Mouse (Mus musculus): ENCODE data around the gene A330070K13Rik.

The A330070K13Rik gene

DNA sequence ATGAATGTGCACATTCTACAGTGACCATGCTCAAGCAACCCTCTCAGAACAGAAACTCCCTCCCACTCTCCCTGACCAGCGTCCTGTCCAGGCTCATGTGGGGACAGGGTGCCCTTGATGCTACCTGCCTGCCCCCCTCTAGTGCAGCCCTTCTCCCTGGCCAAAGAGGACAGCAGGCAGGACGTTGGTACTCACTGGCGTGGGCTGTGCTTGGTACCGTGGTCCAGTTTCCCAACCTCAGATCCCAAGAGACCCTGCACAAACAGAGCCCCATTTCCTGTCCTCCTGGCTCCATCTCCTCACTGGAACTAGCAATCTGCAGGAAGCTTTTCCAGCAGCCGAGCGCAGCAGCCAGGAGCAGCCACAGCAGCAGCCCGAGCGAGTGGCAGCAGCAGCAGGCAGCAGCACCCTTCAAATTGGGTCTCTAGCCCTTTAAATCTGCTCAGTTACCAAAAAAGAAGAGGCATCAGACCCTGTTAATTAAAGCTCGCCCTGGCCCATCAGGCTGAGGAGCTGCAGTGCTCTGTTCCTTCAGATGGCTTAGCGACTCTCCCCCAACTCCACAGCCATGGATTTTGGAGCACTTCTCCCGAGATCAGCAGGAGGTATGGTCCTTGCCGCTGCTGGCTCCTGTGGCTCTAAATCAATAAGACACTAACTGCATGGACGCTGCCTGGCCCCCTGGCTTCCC is at the start of gene A330070K13Rik:
Gene A330070K13Rik (minus strand): TSS at position 410 of the 691 bp plus-strand sequence.
- peak; percentile 68 for DNase-seq

- DNase-seq, result no peak
Measured at GRCm38 (mm10) chr5:130411516-130411915, 27.1 kb upstream of the A330070K13Rik start.

DNA sequence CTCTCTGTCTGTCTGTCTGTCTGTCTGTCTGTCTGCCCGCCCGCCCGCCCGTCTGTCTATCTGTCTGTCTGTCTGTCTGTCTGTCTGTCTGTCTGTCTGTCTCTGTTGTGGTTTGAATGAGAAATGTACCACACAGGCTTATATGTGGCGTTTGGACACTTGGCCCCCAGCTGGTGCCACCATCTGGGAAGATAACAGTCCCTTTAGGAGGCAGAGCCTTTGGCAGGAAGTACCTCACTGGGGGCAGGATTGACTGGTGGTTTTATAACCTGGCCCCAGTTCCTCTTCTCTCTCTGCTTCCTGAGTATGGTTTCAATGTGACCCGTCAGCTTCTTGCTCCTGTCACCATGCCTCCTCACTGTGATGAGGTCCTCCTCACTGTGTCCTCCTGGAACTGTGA is 25.3 kb upstream of the A330070K13Rik start:
- DNase-seq, result peak; percentile 61

DNA sequence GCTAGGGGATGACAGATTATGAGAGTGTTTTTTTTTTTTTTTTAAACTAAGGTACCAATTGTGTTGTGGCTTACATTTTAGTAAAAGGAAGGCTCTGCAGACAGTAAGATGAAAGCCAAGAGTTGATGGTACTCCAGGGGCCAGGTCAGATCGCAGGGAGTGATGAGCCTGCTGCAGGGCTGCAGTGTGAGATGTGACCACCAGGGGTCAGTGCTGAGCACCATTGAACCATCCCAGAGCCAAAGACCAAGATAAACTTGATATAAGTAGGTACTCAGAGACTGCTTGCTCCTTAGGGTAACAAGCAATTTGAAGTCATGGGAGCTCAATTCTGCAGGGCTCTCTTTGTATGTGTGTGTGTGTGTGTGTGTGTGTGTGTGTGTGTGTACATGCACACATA is 20.8 kb upstream of the A330070K13Rik start:
- DNase-seq, result peak; percentile 69

- DNase-seq, result peak; percentile 98
Measured at GRCm38 (mm10) chr5:130400136-130400917, 15.9 kb upstream of the A330070K13Rik start.

DNA sequence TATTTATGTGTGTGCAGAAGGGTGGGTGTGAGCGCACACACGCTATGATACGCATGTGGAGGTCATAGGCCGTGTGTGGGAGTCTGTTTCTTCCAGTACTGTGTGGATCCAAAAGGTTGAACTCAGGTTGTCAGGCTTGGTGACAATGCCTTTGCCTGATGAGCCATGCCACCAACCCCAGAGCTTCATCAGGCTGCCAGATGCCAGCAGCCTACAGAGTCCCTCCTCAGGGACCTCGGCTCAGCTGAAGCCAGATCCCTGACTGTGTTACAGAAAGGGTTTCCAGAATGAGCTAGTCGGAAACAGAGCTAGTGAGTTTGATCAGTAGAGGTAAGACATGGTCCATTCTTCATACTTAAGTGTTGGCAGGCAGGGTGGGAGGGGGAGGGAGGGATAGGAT is 10.7 kb upstream of the A330070K13Rik start:
- no peak for DNase-seq

GRCm38 (mm10) chr5:130394386-130394785 is 10.0 kb upstream of the A330070K13Rik start:
- no peak for DNase-seq

- no peak for DNase-seq
Measured at GRCm38 (mm10) chr5:130393618-130394355, 9.4 kb upstream of the A330070K13Rik start.

- no peak for DNase-seq
Measured at GRCm38 (mm10) chr5:130386418-130386817, 2.0 kb upstream of the A330070K13Rik start.

DNA sequence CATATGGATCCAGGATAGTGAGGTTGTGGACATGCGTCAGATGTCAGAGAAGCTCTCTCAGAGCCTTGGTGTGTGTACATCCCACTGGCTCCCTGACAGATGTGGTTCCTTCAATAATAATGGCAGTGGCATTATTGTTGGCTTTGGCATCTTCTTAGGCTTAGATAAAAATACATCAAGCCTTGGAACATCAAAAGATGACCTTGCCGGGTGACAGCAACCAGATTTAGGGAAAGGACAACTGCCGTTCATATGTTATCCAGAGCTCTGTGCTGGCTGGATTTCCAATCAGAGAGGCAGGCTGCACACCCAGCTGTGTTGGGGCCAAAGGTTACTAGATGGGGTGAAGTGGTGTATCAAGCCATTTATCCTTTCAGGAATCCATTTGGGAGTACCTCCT is 9.0 kb downstream of the A330070K13Rik start:
- no peak for DNase-seq

- peak; percentile 94 for DNase-seq
Measured at GRCm38 (mm10) chr5:130369237-130369636, 15.2 kb downstream of the A330070K13Rik start, which contains the start of gene Caln1. Caln1 (plus strand) TSS chr5:130369455.

GRCm38 (mm10) chr5:130368236-130368635 is 16.2 kb downstream of the A330070K13Rik start:
- DNase-seq, result peak; percentile 90

DNA sequence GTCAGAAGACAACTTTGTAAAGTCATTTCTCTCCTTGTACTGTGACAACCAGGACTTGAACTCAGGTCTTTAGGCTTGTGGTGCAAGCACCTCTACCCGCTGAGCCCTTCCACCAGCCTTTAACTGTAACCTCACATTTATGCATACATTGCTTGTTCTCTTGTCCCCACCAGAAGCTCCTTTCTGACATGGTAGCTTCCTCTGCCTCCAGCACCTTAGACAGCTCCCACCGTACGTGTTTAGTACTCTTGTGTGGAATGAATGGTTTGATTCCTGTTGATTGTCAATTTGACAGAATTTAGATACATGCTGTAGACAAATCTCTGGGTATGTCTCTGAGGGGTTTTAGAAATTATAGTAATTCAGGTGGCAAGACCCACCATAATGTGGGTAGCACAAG is 20.7 kb downstream of the A330070K13Rik start:
- no peak for DNase-seq

DNA sequence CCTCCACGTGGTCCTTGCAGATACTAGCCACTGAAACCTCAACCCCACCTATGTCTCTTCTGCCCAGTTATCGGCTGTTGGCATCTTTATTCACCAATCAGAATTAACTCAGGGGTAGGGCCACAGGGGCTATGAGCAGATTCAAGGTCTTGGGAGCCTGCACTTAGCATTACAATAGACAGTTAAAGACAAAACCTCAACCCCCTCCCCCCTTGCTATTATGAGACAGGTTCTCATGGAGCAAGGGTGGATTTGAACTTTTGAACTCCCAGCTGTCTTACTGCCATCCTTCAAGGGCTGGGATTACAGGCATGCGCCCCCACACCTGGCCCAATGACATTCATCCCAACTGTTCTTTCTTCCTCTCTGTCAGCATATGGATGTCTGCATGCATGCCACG is 21.3 kb downstream of the A330070K13Rik start:
- no peak for DNase-seq

DNA sequence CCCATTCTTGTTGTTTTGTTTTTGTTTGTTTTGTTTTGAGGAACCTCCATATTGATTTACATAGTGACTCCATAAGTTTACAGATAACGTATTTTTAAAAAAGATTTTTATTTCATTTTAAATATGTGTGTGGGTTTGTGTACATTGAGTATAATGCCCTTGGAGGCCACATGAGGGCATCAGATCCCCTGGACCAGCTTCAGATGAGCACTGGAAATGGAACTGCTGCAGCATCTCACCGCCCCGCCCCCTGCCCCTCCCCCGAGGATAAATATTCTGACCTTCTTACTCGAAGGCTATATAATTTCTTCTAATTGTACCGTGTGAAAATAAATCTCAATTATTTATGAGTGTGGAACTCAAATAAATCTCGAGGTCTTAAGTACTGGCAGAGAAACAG is 29.2 kb downstream of the A330070K13Rik start:
- no peak for DNase-seq

- no peak for DNase-seq
Measured at GRCm38 (mm10) chr5:130345871-130346270, 38.6 kb downstream of the A330070K13Rik start.

DNA sequence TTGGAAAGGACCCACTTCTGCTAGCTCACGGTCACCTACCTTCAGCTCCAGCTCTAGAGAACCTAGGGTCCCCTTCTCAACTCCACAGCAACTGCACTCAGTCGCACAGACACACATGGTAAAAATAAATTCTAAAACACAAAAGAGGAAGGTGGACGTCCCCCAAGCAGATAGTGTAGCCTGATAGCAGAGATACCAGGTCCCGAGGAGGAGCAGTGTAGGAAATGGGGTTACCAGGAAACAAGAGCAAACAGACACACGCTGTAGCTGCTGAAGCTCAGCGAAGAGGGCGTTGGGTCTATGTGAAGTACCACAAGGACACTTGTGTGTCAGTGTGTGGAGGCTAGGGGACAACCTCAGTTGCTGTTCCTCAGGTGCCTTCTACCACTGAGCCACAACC is 39.4 kb downstream of the A330070K13Rik start:
- no peak for DNase-seq

- DNase-seq, result no peak
Measured at GRCm38 (mm10) chr5:130340656-130341055, 43.8 kb downstream of the A330070K13Rik start.

GRCm38 (mm10) chr5:130335462-130335861 is 49.0 kb downstream of the A330070K13Rik start:
- no peak for DNase-seq

- DNase-seq, result peak; percentile 46
Measured at GRCm38 (mm10) chr5:130333971-130334370, 50.5 kb downstream of the A330070K13Rik start.

GRCm38 (mm10) chr5:130333566-130333965 is 50.9 kb downstream of the A330070K13Rik start:
- DNase-seq, result peak; percentile 75

- DNase-seq, result no peak
Measured at GRCm38 (mm10) chr5:130331206-130331605, 53.2 kb downstream of the A330070K13Rik start.

DNA sequence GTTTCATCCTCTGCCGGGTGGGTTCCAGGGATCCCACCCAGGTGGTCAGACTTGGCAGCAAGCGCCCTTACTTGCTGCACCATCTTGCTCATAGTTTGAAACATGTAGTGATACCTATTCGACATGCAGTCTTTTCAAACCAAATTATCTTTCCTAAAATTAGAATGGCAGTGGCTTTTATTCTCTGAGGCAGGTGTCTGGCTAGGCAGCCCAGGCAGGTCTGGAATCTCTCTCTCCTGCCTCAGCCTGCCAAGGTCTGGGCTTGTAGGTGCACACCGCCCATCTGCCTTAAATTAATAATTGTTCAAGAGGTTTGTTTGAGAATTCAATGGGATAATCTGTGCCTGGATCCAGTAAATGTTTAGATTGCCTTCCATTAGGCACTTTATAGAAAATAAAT is 53.6 kb downstream of the A330070K13Rik start:
- DNase-seq, result peak; percentile 44
